Mouse (Mus musculus): ENCODE results near the gene Plgrkt. TPM values are rescaled to one million over a fixed set of nuclear protein-coding genes. Genes with fewer than 3 reads are reported as not detected.

Gene Plgrkt
- total and polyA plus RNA-seq, 3 experiments = 117 to 145 TPM; not detected in 1

DNA sequence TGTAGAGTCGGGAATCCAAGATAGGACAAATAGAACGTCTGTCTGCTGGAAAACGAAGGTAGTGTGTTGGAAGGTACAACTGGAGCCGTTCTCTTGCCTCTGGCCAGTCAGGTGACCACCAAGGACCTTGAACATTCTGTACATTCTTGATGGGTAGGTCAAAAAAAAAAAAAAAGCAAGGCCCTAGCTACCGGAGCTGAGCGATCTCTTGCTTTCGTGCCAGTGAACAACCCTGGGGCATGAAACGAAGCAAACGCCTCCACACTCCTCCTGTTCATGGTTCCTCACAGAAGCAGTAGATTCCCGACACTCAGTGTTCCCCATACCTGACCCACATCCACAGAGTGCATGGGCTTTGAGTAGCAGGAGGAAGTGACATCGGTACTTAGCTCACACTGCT is 10.9 kb downstream of the Plgrkt start:
- no peaks in the 10 kb centered on the region for H3K27me3 ChIP-seq (ENCODE audit: control insufficient read depth in 1 of 2, insufficient read depth in 2 of 2, low read length in 2 of 2)
- no peak for DNase-seq (ENCODE audit: low read depth, low spot score)
- no peak overlapping the region for H3K9ac ChIP-seq (ENCODE audit: control insufficient read depth, low read depth, low read length, poor library complexity, severe bottlenecking)
- peaks cover 0 to 24% of the 10 kb centered on the region in 2 experiments; a peak in 2 of 4 replicates for H3K36me3 ChIP-seq (ENCODE audit: control insufficient read depth in 1 of 2, insufficient read depth in 2 of 2, low read length in 2 of 2)
- TF ChIP-seq TAL1 (IDR thresholded peaks at IDR 0.05; ENCODE audit: low read length) = no peak
- no peak for TF ChIP-seq RCOR1 (IDR thresholded peaks at IDR 0.05; ENCODE audit: low read depth, low read length)
- no peak for TF ChIP-seq MEF2A (IDR thresholded peaks at IDR 0.05; ENCODE audit: extremely low read depth, insufficient replicate concordance, low read depth, low read length, poor library complexity, severe bottlenecking)
- no peak for TF ChIP-seq ZKSCAN1 (IDR thresholded peaks at IDR 0.05; ENCODE audit: low read depth, low read length)
- TF ChIP-seq MYC (IDR thresholded peaks at IDR 0.05; ENCODE audit: low read depth, low read length) = no peak
- TF ChIP-seq GATA1 (IDR thresholded peaks at IDR 0.05; ENCODE audit: low read depth, low read length) = no peak
- no peak for TF ChIP-seq CHD2 (IDR thresholded peaks at IDR 0.05; ENCODE audit: low read length)
- no peak for TF ChIP-seq NRF1 (IDR thresholded peaks at IDR 0.05; ENCODE audit: insufficient read depth, low read depth, low read length, poor library complexity, severe bottlenecking)
- TF ChIP-seq SMC3 (IDR thresholded peaks at IDR 0.05; ENCODE audit: low read depth, low read length) = no peak
- TF ChIP-seq ZMIZ1 (IDR thresholded peaks at IDR 0.05; ENCODE audit: low read depth, low read length) = no peak
- no peak for TF ChIP-seq KAT2A (conservative IDR thresholded peaks at IDR 0.05; ENCODE audit: low read depth, low read length)
- peaks cover 9 to 16% of the 10 kb centered on the region in 2 experiments for H3K4me1 ChIP-seq (ENCODE audit: control insufficient read depth in 1 of 2, insufficient read depth in 2 of 2, low read length in 2 of 2)
- no peak overlapping the region for H3K27ac ChIP-seq (ENCODE audit: control insufficient read depth, low read depth, low read length)
- H3K9me3 ChIP-seq (replicated peaks; ENCODE audit: insufficient read depth, low read length) = no peaks in the 10 kb centered on the region
- peaks cover under 1% of the 10 kb centered on the region; the same call in 1 of the 2 replicates for H3K79me2 ChIP-seq (ENCODE audit: control insufficient read depth, insufficient read depth, low read length, poor library complexity)
- no peak overlapping the region for H3K4me3 ChIP-seq (ENCODE audit: control insufficient read depth in 1 of 2, insufficient read depth in 1 of 2, low read depth in 2 of 2, low read length in 2 of 2)

DNA sequence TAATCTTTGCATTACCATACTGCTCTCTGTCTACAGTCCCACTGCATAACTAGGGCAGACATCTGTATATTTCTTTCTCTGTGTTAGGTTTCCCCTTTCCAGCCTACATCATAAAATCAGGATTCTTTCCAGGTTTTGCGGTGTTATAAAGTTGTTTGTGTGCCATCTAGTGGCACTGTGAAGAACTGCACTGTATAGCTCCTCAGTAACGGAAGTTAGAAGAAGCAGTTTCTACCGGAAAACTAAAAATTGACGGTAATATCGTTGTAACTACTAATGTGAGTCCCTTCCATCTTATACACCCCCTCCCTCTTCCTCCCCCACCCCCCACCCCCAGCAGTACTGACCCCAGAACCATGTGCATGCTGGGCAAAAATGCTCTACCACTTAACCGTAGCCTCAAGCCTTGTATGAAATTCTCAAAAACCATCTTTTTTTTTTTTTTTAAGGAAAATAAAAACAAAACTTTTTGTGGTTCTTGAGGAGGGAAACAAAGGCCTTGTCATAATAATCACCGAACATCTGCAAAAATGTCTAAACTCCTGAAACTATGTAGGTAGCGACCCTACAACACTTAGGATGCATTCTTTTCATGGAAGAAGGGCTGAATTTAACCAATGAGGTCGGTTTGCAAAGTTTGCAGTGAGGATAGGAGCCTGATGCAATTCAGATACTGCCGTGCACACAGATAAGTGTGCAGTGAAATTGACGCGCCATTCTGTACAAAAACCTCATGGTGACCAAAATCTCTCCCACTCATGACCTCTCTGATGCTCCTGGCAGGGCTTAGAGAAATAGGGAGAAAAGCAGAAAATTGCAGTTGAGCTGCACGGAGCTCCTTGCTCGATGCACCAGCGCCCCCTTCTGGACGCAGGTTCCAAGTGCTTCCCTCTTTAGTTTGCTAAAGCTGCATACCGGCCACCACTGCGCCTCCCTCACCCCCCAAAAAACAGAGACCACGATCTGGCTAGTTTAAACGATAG is 12.0 kb downstream of the Plgrkt start:
- Histone ChIP-seq H3K36me3 (ENCODE audit: control insufficient read depth in 1 of 2, insufficient read depth in 2 of 2, low read length in 2 of 2) (peaks cover 3 to 14% of the 10 kb centered on the region in 2 experiments; a peak in 3 of 4 replicates), H3K4me3 (ENCODE audit: control insufficient read depth in 1 of 2, insufficient read depth in 1 of 2, low read depth in 2 of 2, low read length in 2 of 2) (peak overlapping the region; percentile 52 to 82), H3K27ac (ENCODE audit: control insufficient read depth, low read depth, low read length) (peak overlapping the region; percentile 68), H3K4me1 (ENCODE audit: control insufficient read depth in 1 of 2, insufficient read depth in 2 of 2, low read length in 2 of 2) (peaks cover 0 to 5% of the 10 kb centered on the region in 2 experiments; a peak in 3 of 4 replicates), H3K79me2 (ENCODE audit: control insufficient read depth, insufficient read depth, low read length, poor library complexity) (no peaks in the 10 kb centered on the region), H3K9ac (ENCODE audit: control insufficient read depth, low read depth, low read length, poor library complexity, severe bottlenecking) (peak overlapping the region; percentile 67), H3K9me3 (replicated peaks; ENCODE audit: insufficient read depth, low read length) (no peaks in the 10 kb centered on the region), H3K27me3 (ENCODE audit: control insufficient read depth in 1 of 2, insufficient read depth in 2 of 2, low read length in 2 of 2) (no peaks in the 10 kb centered on the region)
- peak; percentile 99 for DNase-seq (ENCODE audit: low read depth, low spot score)
- TF ChIP-seq ZNF384 (IDR thresholded peaks at IDR 0.05; ENCODE audit: low read depth, low read length) (peak; percentile 56), MAZ (IDR thresholded peaks at IDR 0.05; ENCODE audit: low read depth, low read length) (peak; percentile 85), E2F4 (IDR thresholded peaks at IDR 0.05; ENCODE audit: borderline replicate concordance, low read depth, low read length) (no peak), POLR2A (IDR thresholded peaks at IDR 0.05; ENCODE audit: control insufficient read depth in 1 of 2, insufficient read depth in 1 of 2, low read depth in 1 of 2, low read length in 2 of 2, poor library complexity in 1 of 2) (peak in 1 of 2 experiments; percentile 59; a peak in 2 of 4 replicates), TCF12 (IDR thresholded peaks at IDR 0.05; ENCODE audit: low read depth, low read length) (no peak), TAL1 (IDR thresholded peaks at IDR 0.05; ENCODE audit: low read length) (no peak), SIN3A (IDR thresholded peaks at IDR 0.05; ENCODE audit: low read length) (peak; percentile 95), GABPA (IDR thresholded peaks at IDR 0.05; ENCODE audit: low read depth, low read length) (no peak), RAD21 (IDR thresholded peaks at IDR 0.05; ENCODE audit: low read depth, low read length) (peak; percentile 98), EP300 (IDR thresholded peaks at IDR 0.05; ENCODE audit: low read depth in 1 of 2, low read length in 2 of 2) (peak; percentile 45 to 48; a peak in 3 of 4 replicates), JUND (IDR thresholded peaks at IDR 0.05; ENCODE audit: low read depth, low read length) (peak; percentile 59; the same call in 1 of the 2 replicates), MXI1 (IDR thresholded peaks at IDR 0.05; ENCODE audit: low read depth, low read length) (peak; percentile 84), NRF1 (IDR thresholded peaks at IDR 0.05; ENCODE audit: insufficient read depth, low read depth, low read length, poor library complexity, severe bottlenecking) (no peak), CTCF (IDR thresholded peaks at IDR 0.05 in 2 of 3, conservative IDR thresholded peaks at IDR 0.05 in 1 of 3; ENCODE audit: control insufficient read depth in 1 of 3, insufficient read depth in 1 of 3, low read depth in 2 of 3, low read length in 3 of 3, poor library complexity in 1 of 3, severe bottlenecking in 1 of 3) (peak; percentile 100), ZKSCAN1 (IDR thresholded peaks at IDR 0.05; ENCODE audit: low read depth, low read length) (no peak), GATA1 (IDR thresholded peaks at IDR 0.05; ENCODE audit: low read depth, low read length) (peak; percentile 55), MAX (IDR thresholded peaks at IDR 0.05; ENCODE audit: low read length) (no peak; the same call in 1 of the 2 replicates), CHD2 (IDR thresholded peaks at IDR 0.05; ENCODE audit: low read length) (no peak), KAT2A (conservative IDR thresholded peaks at IDR 0.05; ENCODE audit: low read depth, low read length) (no peak), TBP (IDR thresholded peaks at IDR 0.05; ENCODE audit: low read depth, low read length) (peak; percentile 80), BHLHE40 (IDR thresholded peaks at IDR 0.05; ENCODE audit: borderline replicate concordance, low read depth, low read length) (no peak), MAFK (IDR thresholded peaks at IDR 0.05; ENCODE audit: borderline replicate concordance, low read depth, low read length) (no peak), SMC3 (IDR thresholded peaks at IDR 0.05; ENCODE audit: low read depth, low read length) (peak; percentile 99), ZC3H11A (IDR thresholded peaks at IDR 0.05; ENCODE audit: low read depth, low read length) (peak; percentile 99)
